Mouse (Mus musculus) thymus, adult 2 months (tissue): Measurements from ENCODE around the gene Rpl3l.

Source experiments
- CTCF ChIP-seq: fragments of 200-500 bp; IDR thresholded peaks from 2 replicates; pipeline ENCODE4 v1.5.1; 2012; ENCODE audit warnings: mild to moderate bottlenecking, control low read depth, low read length, moderate library complexity, borderline replicate concordance; ENCODE audit not compliant: control insufficient read depth, poor library complexity, insufficient read depth; ENCODE audit errors: extremely low read depth
- POLR2A ChIP-seq: fragments of 200-500 bp; IDR thresholded peaks from 2 replicates; pipeline ENCODE4 v1.6.1; 2012; ENCODE audit warnings: mild to moderate bottlenecking, low read length, control low read depth, moderate library complexity; ENCODE audit not compliant: control insufficient read depth, poor library complexity, insufficient read depth; ENCODE audit errors: extremely low read depth

DNA sequence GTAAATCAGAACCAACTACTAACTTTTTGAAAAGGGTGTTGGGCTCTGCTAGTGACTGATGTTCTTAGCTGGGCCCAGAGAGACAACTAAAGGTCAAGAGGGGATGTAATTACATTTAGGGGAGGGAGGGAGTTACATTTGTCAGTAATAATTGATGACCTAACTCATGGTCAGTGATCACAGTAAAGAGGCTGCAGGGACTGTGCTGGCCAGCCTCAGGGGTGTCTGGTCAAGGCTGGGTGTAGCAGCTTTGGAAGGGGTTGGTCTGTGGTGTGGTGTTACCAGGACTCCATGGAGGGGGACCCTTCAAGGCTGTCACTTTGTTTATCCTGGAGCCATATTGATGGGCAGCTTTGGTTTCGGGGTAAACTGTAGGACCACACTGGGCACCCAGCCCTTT lies 29.8 kb downstream of the Rpl3l start:
- TF ChIP-seq CTCF (no peak), POLR2A (no peak)
